Mouse (Mus musculus): ENCODE results near the gene Sycp1. TPM values are rescaled to one million over a fixed set of nuclear protein-coding genes. Genes with fewer than 3 reads are reported as not detected.

The Sycp1 gene
- polyA plus RNA-seq, 2 experiments: 0.07 TPM; not detected in 1

GRCm38 (mm10) chr3:102946861-102947260, 11.0 kb upstream of the Sycp1 start:
- DNase-seq (ENCODE audit: low read depth in 3 of 3, low spot score in 3 of 3) (no peak), ATAC-seq (ENCODE audit: insufficient read depth) (no peak)
- no peaks in the 10 kb centered on the region for H3K9me3 ChIP-seq (ENCODE audit: control insufficient read depth, low read length)
- no peaks in the 10 kb centered on the region for H3K4me1 ChIP-seq (replicated peaks; ENCODE audit: control insufficient read depth in 2 of 2, insufficient read depth in 2 of 2, low read length in 1 of 2)
- no peak overlapping the region for H3K27ac ChIP-seq
- TF ChIP-seq CTCF (IDR thresholded peaks at IDR 0.05; ENCODE audit: low read depth) (no peak), EP300 (IDR thresholded peaks at IDR 0.05; ENCODE audit: low read depth) (no peak)
- H3K36me3 ChIP-seq (replicated peaks; ENCODE audit: control insufficient read depth, insufficient read depth, low read depth): no peaks in the 10 kb centered on the region
- H3K4me3 ChIP-seq (ENCODE audit: insufficient read depth in 1 of 2, low read depth in 2 of 2, low read length in 2 of 2): no peak overlapping the region
- 46% methylated on average over 5 of the region's 5 CpGs for WGBS (ENCODE audit: insufficient replicate concordance)
- H3K9ac ChIP-seq (replicated peaks): no peak overlapping the region
- no peaks in the 10 kb centered on the region for H3K27me3 ChIP-seq (ENCODE audit: control insufficient read depth, insufficient read depth, low read length)
- no peak overlapping the region for H3K4me2 ChIP-seq (ENCODE audit: low read depth)

GRCm38 (mm10) chr3:102946312-102946711, 10.4 kb upstream of the Sycp1 start:
- Histone ChIP-seq H3K9me3 (ENCODE audit: control insufficient read depth, low read length) (no peaks in the 10 kb centered on the region), H3K4me3 (ENCODE audit: insufficient read depth in 1 of 2, low read depth in 2 of 2, low read length in 2 of 2) (no peak overlapping the region), H3K27me3 (ENCODE audit: control insufficient read depth, insufficient read depth, low read length) (no peaks in the 10 kb centered on the region), H3K36me3 (replicated peaks; ENCODE audit: control insufficient read depth, insufficient read depth, low read depth) (no peaks in the 10 kb centered on the region), H3K9ac (replicated peaks) (no peak overlapping the region), H3K4me1 (replicated peaks; ENCODE audit: control insufficient read depth in 2 of 2, insufficient read depth in 2 of 2, low read length in 1 of 2) (no peaks in the 10 kb centered on the region), H3K4me2 (ENCODE audit: low read depth) (no peak overlapping the region), H3K27ac (no peak overlapping the region)
- TF ChIP-seq CTCF (IDR thresholded peaks at IDR 0.05; ENCODE audit: low read depth) (no peak), EP300 (IDR thresholded peaks at IDR 0.05; ENCODE audit: low read depth) (no peak)
- no peak for ATAC-seq (ENCODE audit: insufficient read depth)
- WGBS (ENCODE audit: insufficient replicate concordance): 54% methylated on average over 3 of the region's 3 CpGs
- DNase-seq (ENCODE audit: low read depth in 3 of 3, low spot score in 3 of 3): no peak

- no peak for DNase-seq (ENCODE audit: low read depth in 3 of 3, low spot score in 3 of 3)
- TF ChIP-seq EP300 (IDR thresholded peaks at IDR 0.05; ENCODE audit: low read depth) (no peak), CTCF (IDR thresholded peaks at IDR 0.05; ENCODE audit: low read depth) (no peak)
These were observed 2.2 kb upstream of the Sycp1 start for GRCm38 (mm10) chr3:102938100-102938499.

DNA sequence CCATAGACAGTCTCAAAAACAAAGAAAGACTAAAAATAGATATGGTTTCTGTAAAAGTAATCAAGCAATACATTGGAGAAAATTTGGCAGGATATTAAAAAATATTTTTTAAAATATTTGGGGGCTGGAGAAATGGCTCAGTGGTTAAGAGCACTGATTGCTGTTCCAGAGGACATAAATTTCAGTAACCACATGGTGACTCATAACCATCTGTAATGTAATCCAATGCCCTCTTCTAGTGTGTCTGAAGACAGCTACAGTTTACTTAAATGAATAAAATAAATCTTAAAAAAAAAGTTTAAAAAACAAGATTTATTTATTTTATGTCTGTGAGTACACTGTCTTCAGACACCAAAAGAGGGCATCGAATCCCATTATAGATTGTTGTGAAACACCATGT, 36.8 kb downstream of the Sycp1 start:
- Histone ChIP-seq H3K9me3 (ENCODE audit: control insufficient read depth, low read length) (no peaks in the 10 kb centered on the region), H3K4me2 (ENCODE audit: low read depth) (no peak overlapping the region), H3K9ac (replicated peaks) (no peak overlapping the region), H3K4me3 (ENCODE audit: insufficient read depth in 1 of 2, low read depth in 2 of 2, low read length in 2 of 2) (no peak overlapping the region), H3K27ac (no peak overlapping the region), H3K27me3 (ENCODE audit: control insufficient read depth, insufficient read depth, low read length) (no peaks in the 10 kb centered on the region), H3K4me1 (replicated peaks; ENCODE audit: control insufficient read depth in 2 of 2, insufficient read depth in 2 of 2, low read length in 1 of 2) (no peaks in the 10 kb centered on the region), H3K36me3 (replicated peaks; ENCODE audit: control insufficient read depth, insufficient read depth, low read depth) (no peaks in the 10 kb centered on the region)
- TF ChIP-seq CTCF (IDR thresholded peaks at IDR 0.05; ENCODE audit: low read depth) (no peak), EP300 (IDR thresholded peaks at IDR 0.05; ENCODE audit: low read depth) (no peak)
- DNase-seq (ENCODE audit: low read depth in 3 of 3, low spot score in 3 of 3) (no peak), ATAC-seq (ENCODE audit: insufficient read depth) (no peak)
- 77% methylated on average over 1 of the region's 1 CpGs for WGBS (ENCODE audit: insufficient replicate concordance)

More at GRCm38 (mm10) chr3:102938100-102938499, 2.2 kb upstream of the Sycp1 start:
- H3K27me3 ChIP-seq (ENCODE audit: control insufficient read depth, insufficient read depth, low read length): no peaks in the 10 kb centered on the region
- WGBS (ENCODE audit: insufficient replicate concordance): 83% methylated on average over 1 of the region's 1 CpGs
- no peak for ATAC-seq (ENCODE audit: insufficient read depth)
- no peak overlapping the region for H3K9ac ChIP-seq (replicated peaks)
- no peaks in the 10 kb centered on the region for H3K9me3 ChIP-seq (ENCODE audit: control insufficient read depth, low read length)
- no peaks in the 10 kb centered on the region for H3K4me1 ChIP-seq (replicated peaks; ENCODE audit: control insufficient read depth in 2 of 2, insufficient read depth in 2 of 2, low read length in 1 of 2)
- no peaks in the 10 kb centered on the region for H3K36me3 ChIP-seq (replicated peaks; ENCODE audit: control insufficient read depth, insufficient read depth, low read depth)
- H3K27ac ChIP-seq: no peak overlapping the region
- H3K4me3 ChIP-seq (ENCODE audit: insufficient read depth in 1 of 2, low read depth in 2 of 2, low read length in 2 of 2): no peak overlapping the region
- no peak overlapping the region for H3K4me2 ChIP-seq (ENCODE audit: low read depth)

GRCm38 (mm10) chr3:102880529-102880928, 55.4 kb downstream of the Sycp1 start:
- H3K27me3 ChIP-seq (ENCODE audit: control insufficient read depth, insufficient read depth, low read length): no peaks in the 10 kb centered on the region
- H3K27ac ChIP-seq: no peak overlapping the region
- 33% methylated on average over 4 of the region's 4 CpGs for whole genome bisulfite sequencing (ENCODE audit: insufficient replicate concordance)
- DNase-seq (ENCODE audit: low read depth in 3 of 3, low spot score in 3 of 3) (no peak), ATAC-seq (ENCODE audit: insufficient read depth) (no peak)
- no peak for TF ChIP-seq EP300 (IDR thresholded peaks at IDR 0.05; ENCODE audit: low read depth)
- no peak for TF ChIP-seq CTCF (IDR thresholded peaks at IDR 0.05; ENCODE audit: low read depth)
- no peaks in the 10 kb centered on the region for H3K36me3 ChIP-seq (replicated peaks; ENCODE audit: control insufficient read depth, insufficient read depth, low read depth)
- no peaks in the 10 kb centered on the region for H3K4me1 ChIP-seq (replicated peaks; ENCODE audit: control insufficient read depth in 2 of 2, insufficient read depth in 2 of 2, low read length in 1 of 2)
- H3K9me3 ChIP-seq (ENCODE audit: control insufficient read depth, low read length): no peaks in the 10 kb centered on the region
- H3K9ac ChIP-seq (replicated peaks): no peak overlapping the region
- H3K4me2 ChIP-seq (ENCODE audit: low read depth): no peak overlapping the region
- H3K4me3 ChIP-seq (ENCODE audit: insufficient read depth in 1 of 2, low read depth in 2 of 2, low read length in 2 of 2): no peak overlapping the region
